Mouse (Mus musculus) central nervous system, embryonic 11.5 days (tissue): ENCODE measurements around the gene Psma6. TPM values are rescaled to one million over a fixed set of nuclear protein-coding genes. Genes with fewer than 3 reads are reported as not detected.

Experiments
- polyA plus RNA-seq: library from polyadenylated mRNA; depleted of rRNA; stranded (reverse); fragments of >200 nt; gene quantifications from 2 replicates; pipeline ENCODE4 v1.2.3, GENCODE M21; 2012; rRNA removed

Psma6 gene
- polyA plus RNA-seq: 247 and 296 TPM in 2 replicates

GRCm38 (mm10) chr12:55384023-55384749 lies at the start of gene Psma6:
Gene Psma6, plus strand, starts transcription at chr12:55384222.

Other genes starting within 250 kb of the Psma6 start
- gene Srp54b, start 229.1 kb upstream of the Psma6 start, polyA plus RNA-seq: 34.5 and 38.2 TPM in 2 replicates
- not detected in 2 replicates for gene 1700047I17Rik2, start 184.6 kb upstream of the Psma6 start, polyA plus RNA-seq
- 38.5 and 55.4 TPM in 2 replicates for gene Srp54c, start 154.1 kb upstream of the Psma6 start, polyA plus RNA-seq
- gene 1110008L16Rik, start 84.6 kb upstream of the Psma6 start, polyA plus RNA-seq: 11.7 and 13.2 TPM in 2 replicates
- gene Ppp2r3c, start 81.2 kb upstream of the Psma6 start, polyA plus RNA-seq: 16.1 and 24.6 TPM in 2 replicates
- 19.4 and 28.7 TPM in 2 replicates for gene Nfkbia, start 108.4 kb downstream of the Psma6 start, polyA plus RNA-seq
- gene Aldoart2, start 181.0 kb downstream of the Psma6 start, polyA plus RNA-seq: not detected in 2 replicates
- gene Insm2, start 215.2 kb downstream of the Psma6 start, polyA plus RNA-seq: 0.44 and 0.75 TPM in 2 replicates